Mouse (Mus musculus): ENCODE measurements at regions not wholly inside any gene's neighbourhood (a gene's known extent, or its start where the extent isn't known, plus 50 kb on each side); places are given as distances from the start of the nearest gene placed in this dataset.

DNA sequence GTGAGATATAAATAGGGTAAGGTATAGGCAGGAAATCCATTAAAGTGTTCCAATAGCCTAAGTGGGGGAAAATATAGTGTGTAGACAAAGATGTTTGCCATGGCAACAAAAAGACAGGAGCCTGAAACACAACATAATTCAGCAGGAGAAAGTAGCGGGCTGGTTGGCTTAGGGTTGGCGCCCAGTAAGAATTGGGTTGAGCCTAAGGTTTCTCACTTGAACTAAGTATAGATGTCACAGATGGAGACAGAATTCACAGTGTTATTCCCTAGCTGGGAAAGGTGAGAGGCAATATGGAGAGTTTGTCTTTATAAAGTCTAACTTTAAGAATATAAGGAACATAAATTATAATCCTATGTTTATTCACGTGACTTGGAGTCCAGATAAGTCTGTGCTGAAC lies 64.8 kb upstream of the Ogfrl1 start:
- no peaks in the 10 kb centered on the region for H3K9me3 ChIP-seq
- H3K4me1 ChIP-seq (replicated peaks) = no peaks in the 10 kb centered on the region
- no peak for ATAC-seq (ENCODE audit: low FRiP score, low read depth)
- H3K4me3 ChIP-seq = no peak overlapping the region
- H3K9ac ChIP-seq = no peak overlapping the region
- no peak overlapping the region for H3K4me2 ChIP-seq
- no peaks in the 10 kb centered on the region for H3K36me3 ChIP-seq
- no peak overlapping the region for H3K27ac ChIP-seq (replicated peaks)
- WGBS = 92% methylated on average over 3 of the region's 3 CpGs
- H3K27me3 ChIP-seq = no peaks in the 10 kb centered on the region

DNA sequence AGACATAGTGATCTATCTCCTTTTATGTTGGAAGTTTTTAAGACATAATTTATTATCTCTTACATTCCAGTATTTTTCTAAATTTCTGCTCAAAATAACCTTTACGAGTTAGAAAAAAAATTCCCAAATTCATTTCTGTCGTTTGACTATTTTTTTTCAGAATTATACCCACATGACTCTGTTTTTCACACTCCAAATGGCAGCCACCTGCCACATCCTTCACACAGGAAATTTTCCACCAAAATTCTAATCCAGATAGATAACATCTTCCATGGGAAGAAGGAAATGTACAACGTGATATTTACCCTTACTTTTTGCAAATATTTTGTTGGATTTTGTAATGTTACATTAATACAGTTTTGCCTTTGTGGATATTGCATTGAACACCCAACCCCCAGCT lies 66.5 kb upstream of the Ogfrl1 start:
- 80% methylated on average over 3 of the region's 3 CpGs for WGBS
- Histone ChIP-seq H3K4me3 (no peak overlapping the region), H3K4me2 (no peak overlapping the region), H3K27ac (replicated peaks) (no peak overlapping the region), H3K9ac (no peak overlapping the region), H3K9me3 (no peaks in the 10 kb centered on the region), H3K27me3 (no peaks in the 10 kb centered on the region), H3K36me3 (no peaks in the 10 kb centered on the region), H3K4me1 (replicated peaks) (no peaks in the 10 kb centered on the region)
- ATAC-seq (ENCODE audit: low FRiP score, low read depth) = no peak

DNA sequence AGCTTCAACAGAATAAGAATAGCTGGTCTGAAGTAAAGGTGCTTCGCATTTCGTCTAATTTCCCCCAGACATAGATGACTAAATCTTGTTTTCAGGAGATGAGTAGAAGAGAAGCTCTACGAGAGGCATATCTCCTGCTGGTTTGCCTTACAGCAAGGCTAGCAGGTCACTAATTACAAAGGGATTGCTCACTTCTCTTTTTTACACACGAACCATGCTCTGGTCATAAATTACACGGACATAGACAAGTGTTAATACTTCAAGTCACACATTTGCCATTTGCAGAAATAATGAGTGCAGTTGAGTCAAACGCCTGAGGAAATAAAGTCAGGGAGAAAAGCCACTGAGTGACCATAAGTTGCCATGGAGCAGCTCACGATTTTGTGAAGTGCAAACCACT lies 68.8 kb upstream of the Ogfrl1 start:
- no peak overlapping the region for H3K27ac ChIP-seq (replicated peaks)
- no peak for ATAC-seq (ENCODE audit: low FRiP score, low read depth)
- no peak overlapping the region for H3K9ac ChIP-seq
- no peaks in the 10 kb centered on the region for H3K9me3 ChIP-seq
- 68% methylated on average over 7 of the region's 7 CpGs for WGBS
- no peaks in the 10 kb centered on the region for H3K4me1 ChIP-seq (replicated peaks)
- no peak overlapping the region for H3K4me3 ChIP-seq
- H3K27me3 ChIP-seq = no peaks in the 10 kb centered on the region
- H3K4me2 ChIP-seq = no peak overlapping the region
- H3K36me3 ChIP-seq = no peaks in the 10 kb centered on the region

DNA sequence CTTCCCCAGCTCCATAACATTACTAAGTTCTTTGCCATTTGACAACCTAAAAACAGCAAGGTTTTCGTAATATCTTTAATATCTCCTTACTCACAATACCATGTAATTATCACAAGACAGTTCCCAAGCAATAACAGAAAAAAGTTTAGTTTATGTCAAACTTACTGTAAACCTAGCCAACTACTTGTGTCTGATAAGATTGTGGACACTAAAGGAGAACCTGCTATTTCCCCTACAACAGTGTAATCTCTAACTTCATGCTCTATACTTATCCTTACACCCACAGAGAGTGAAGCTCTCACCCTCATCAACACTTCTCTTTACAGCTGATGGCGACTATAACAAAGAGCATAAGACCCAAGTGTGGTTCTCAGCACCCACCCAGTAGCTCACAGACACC lies 69.8 kb upstream of the Ogfrl1 start:
- ATAC-seq (ENCODE audit: low FRiP score, low read depth) = no peak
- H3K4me3 ChIP-seq = no peak overlapping the region
- H3K36me3 ChIP-seq = no peaks in the 10 kb centered on the region
- H3K9me3 ChIP-seq = no peaks in the 10 kb centered on the region
- no peak overlapping the region for H3K4me2 ChIP-seq
- no peaks in the 10 kb centered on the region for H3K27me3 ChIP-seq
- no peak overlapping the region for H3K9ac ChIP-seq
- no peak overlapping the region for H3K27ac ChIP-seq (replicated peaks)
- H3K4me1 ChIP-seq (replicated peaks) = no peaks in the 10 kb centered on the region
- WGBS = 88% methylated on average over 2 of the region's 2 CpGs

DNA sequence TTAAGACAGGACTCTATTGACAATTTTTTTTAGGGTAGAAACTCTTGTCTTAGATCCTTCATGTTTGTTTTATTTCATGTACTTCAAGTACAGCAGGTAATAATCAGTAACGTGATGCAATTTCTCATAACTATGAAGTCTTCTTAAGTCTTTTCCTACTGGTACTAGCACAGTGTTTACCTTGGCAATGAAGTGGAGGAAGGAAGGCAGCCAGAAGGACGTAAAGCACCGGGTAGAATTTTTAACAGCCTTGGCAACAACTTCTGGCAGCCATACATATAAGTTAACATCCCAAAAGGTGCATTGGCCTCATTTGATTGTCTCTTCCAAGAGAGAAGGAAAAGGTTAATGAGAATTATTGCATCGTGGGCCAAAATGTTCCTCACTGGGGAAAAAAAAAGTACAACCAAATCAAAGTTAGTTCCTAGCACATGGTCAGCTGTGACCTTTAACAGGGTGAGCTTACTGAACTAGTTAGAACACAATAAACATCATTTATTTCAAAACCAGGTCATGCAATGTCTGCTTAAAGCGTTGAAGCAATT lies 83.3 kb upstream of the Ogfrl1 start:
- no peaks in the 10 kb centered on the region for H3K36me3 ChIP-seq

DNA sequence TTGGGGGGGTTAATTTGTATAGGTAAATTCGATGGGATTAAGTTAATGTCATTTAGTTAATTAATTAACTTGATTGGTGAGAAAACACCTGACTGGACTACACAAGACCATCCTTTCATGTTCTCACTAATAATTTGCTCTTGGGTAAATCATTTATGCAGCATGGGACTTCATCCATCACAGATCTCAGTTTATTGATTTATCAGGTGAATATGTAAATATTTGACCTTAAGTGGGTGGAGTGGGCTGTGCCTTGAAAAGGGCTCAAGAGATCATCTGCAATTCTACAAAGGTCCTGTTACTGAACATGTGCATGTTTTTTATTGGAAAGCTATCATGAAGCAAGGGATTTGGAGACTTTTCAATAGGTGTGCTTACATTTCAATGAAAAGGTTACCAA lies 87.0 kb upstream of the Ogfrl1 start:
- Histone ChIP-seq H3K27ac (replicated peaks) (no peak overlapping the region), H3K9me3 (no peaks in the 10 kb centered on the region), H3K4me1 (replicated peaks) (no peaks in the 10 kb centered on the region), H3K4me2 (no peak overlapping the region), H3K4me3 (no peak overlapping the region), H3K9ac (no peak overlapping the region), H3K27me3 (no peaks in the 10 kb centered on the region), H3K36me3 (no peaks in the 10 kb centered on the region)
- ATAC-seq (ENCODE audit: low FRiP score, low read depth) = no peak
- 48% methylated on average over 1 of the region's 1 CpGs for WGBS

More for the DNA sequence above, 83.3 kb upstream of the Ogfrl1 start:
- Histone ChIP-seq H3K4me1 (replicated peaks) (no peaks in the 10 kb centered on the region), H3K4me2 (no peak overlapping the region), H3K4me3 (no peak overlapping the region), H3K27me3 (no peaks in the 10 kb centered on the region), H3K9ac (no peak overlapping the region), H3K27ac (replicated peaks) (no peak overlapping the region), H3K9me3 (no peaks in the 10 kb centered on the region)
- 78% methylated on average over 5 of the region's 5 CpGs for WGBS
- ATAC-seq (ENCODE audit: low FRiP score, low read depth) = no peak

DNA sequence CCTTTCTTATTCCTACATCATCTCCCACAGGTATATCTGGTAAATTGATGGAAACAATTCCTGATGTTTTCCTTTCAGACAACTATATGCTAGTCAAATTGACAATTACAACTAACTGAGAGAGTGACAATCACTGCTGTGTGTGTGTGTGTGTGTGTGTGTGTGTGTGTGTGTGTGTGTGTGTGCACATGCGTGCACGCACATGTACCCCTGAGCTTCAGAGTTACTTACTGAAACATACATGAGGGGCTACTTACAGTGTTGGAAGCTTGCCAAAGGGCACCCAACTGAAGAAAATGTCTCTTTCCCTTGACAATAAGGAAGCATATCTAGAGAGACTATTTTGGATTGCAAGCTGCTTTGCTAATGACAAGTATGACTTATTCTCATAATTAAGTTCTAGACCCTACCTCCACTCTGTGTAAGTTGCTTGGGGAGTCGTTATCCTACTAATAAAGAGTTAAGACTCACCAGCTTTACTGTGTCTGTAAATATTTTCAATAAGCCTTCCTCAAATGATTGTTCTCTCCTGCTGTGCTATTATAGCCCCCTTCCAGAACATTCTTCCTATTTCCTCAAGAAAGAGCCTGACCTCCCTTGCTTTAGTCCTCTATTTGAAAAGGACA lies 87.7 kb upstream of the Ogfrl1 start:
- Histone ChIP-seq H3K4me1 (replicated peaks) (peaks cover 1% of the 10 kb centered on the region), H3K27ac (replicated peaks) (no peak overlapping the region), H3K9ac (no peak overlapping the region), H3K4me3 (no peak overlapping the region), H3K36me3 (no peaks in the 10 kb centered on the region), H3K4me2 (no peak overlapping the region), H3K9me3 (no peaks in the 10 kb centered on the region), H3K27me3 (no peaks in the 10 kb centered on the region)
- WGBS = 61% methylated on average over 3 of the region's 3 CpGs
- no peak for ATAC-seq (ENCODE audit: low FRiP score, low read depth)

DNA sequence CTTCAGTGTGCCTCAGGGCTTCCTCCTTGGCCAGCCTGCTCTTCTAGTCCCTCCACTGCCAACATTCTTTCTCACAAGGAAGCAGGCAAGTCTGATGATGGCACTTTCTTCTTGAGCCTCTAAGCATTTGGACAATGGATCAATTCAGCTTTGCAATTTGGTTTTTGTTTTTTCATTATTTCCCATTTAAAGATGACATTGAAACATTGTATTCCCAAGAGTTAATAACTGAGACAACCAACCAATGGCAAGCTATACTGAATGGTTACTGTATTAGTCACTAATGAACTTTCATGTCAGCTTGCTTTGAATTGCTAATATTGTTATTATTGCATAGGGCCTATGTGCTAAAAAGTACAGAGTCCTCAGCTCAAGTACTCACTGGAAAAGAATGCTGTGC lies 89.5 kb upstream of the Ogfrl1 start:
- no peaks in the 10 kb centered on the region for H3K9me3 ChIP-seq
- ATAC-seq (ENCODE audit: low FRiP score, low read depth) = no peak

DNA sequence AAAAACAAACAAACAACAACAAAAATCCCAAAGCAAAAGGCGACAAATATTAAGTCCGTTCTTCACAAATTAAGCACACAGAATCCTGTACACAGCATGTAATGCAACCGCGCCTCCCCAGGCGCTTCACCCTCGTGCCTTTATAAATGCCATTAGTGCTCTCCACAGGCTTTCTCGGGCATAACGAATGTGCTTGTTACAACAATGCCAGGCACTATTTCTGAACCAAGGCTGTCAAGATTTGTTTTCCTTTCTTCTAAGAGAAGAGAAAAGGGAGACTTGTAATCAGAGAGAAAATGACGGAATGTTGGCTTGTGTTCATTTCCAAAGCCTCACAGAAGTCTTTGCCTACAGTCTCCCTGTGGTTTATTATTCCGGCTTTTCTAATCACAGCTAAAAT lies 93.1 kb upstream of the Ogfrl1 start:
- 0 out of 2 replicates have a peak overlapping the region, but pooled peaks have one; percentile 6 for H3K4me3 ChIP-seq
- WGBS = 32% methylated on average over 10 of the region's 10 CpGs
- ATAC-seq (ENCODE audit: low FRiP score, low read depth) = peak; percentile 42; the same call in 1 of the 2 replicates
- H3K36me3 ChIP-seq = no peaks in the 10 kb centered on the region
- H3K27ac ChIP-seq (replicated peaks) = peak overlapping the region; percentile 51
- no peaks in the 10 kb centered on the region for H3K9me3 ChIP-seq
- no peaks in the 10 kb centered on the region for H3K27me3 ChIP-seq
- H3K4me1 ChIP-seq (replicated peaks) = peaks cover 12% of the 10 kb centered on the region
- H3K9ac ChIP-seq = no peak overlapping the region
- H3K4me2 ChIP-seq = peak overlapping the region; percentile 46

More for the DNA sequence above, 89.5 kb upstream of the Ogfrl1 start:
- peaks cover 12% of the 10 kb centered on the region for H3K4me1 ChIP-seq (replicated peaks)
- H3K27ac ChIP-seq (replicated peaks) = no peak overlapping the region
- no peaks in the 10 kb centered on the region for H3K27me3 ChIP-seq
- H3K4me3 ChIP-seq = no peak overlapping the region
- no peak overlapping the region for H3K9ac ChIP-seq
- no peaks in the 10 kb centered on the region for H3K36me3 ChIP-seq
- no peak overlapping the region for H3K4me2 ChIP-seq

DNA sequence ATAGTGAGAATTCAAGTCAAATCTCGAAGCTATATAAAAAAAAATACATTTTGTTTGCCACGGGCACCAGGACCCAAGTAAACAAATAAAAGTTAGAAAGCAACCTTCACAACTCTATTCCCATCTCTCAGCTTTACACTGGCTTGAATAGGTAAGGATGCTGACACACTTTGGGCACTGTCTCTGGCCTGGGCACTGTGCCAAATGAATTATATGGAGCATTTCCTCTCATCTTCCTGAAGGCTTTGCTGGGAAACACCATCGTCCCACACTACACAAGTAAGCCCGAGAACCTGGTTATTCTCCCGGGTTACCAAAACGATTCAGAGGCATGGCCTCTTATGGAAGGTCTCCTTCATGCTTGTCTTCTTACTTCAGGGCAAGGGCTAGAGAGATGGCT lies 93.5 kb upstream of the Ogfrl1 start:
- peak overlapping the region; percentile 46 for H3K4me2 ChIP-seq
- H3K9me3 ChIP-seq = no peaks in the 10 kb centered on the region
- no peak for ATAC-seq (ENCODE audit: low FRiP score, low read depth)
- no peaks in the 10 kb centered on the region for H3K27me3 ChIP-seq
- H3K36me3 ChIP-seq = no peaks in the 10 kb centered on the region
- 42% methylated on average over 6 of the region's 6 CpGs for WGBS
- peak overlapping the region; percentile 51 for H3K27ac ChIP-seq (replicated peaks)
- H3K4me1 ChIP-seq (replicated peaks) = peaks cover 12% of the 10 kb centered on the region
- H3K9ac ChIP-seq = no peak overlapping the region
- H3K4me3 ChIP-seq = no peak overlapping the region

DNA sequence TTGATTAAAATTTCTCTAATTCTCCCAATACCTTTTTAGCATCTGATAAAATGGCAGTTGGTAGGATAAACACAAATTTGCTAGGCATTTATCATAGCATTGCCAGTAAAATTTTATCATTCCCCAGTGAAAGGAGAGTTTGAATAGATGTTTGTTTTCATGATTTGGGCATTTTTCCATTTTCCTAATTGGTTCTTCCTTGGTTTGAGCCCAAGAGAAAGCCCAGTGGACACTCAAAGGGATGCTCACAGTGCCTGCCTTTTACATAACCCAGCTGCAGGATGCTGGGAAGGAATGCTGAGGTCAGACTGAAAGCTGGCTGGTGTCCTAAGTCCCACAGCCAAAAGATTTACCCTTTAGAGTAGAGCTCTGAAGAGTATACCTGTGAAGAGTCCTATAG lies 95.4 kb upstream of the Ogfrl1 start:
- no peak overlapping the region for H3K27ac ChIP-seq (replicated peaks)
- no peaks in the 10 kb centered on the region for H3K9me3 ChIP-seq
- H3K4me3 ChIP-seq = no peak overlapping the region
- no peak for ATAC-seq (ENCODE audit: low FRiP score, low read depth)
- H3K27me3 ChIP-seq = no peaks in the 10 kb centered on the region
- H3K9ac ChIP-seq = no peak overlapping the region
- H3K4me2 ChIP-seq = no peak overlapping the region
- peaks cover 12% of the 10 kb centered on the region for H3K4me1 ChIP-seq (replicated peaks)
- H3K36me3 ChIP-seq = no peaks in the 10 kb centered on the region

DNA sequence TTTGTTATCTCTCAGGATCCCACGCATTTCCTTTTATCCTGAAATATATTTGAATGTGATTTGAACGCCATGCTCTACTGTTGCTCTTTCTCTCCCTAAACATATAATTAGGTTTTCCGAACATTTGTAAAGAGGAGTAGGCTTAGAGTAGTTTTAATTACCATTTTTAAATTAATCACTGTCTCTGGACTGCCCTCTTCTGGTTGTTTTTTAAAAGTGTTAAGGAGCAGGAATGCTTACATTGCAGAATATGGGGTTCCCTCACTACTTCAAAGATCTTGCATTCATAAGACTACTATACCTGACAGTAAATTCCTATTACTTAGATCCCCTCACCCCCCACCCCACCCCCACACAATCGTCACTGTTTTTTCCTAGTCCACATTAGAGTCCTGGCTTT lies 97.8 kb upstream of the Ogfrl1 start:
- H3K9me3 ChIP-seq = no peaks in the 10 kb centered on the region
- ATAC-seq (ENCODE audit: low FRiP score, low read depth) = no peak
- no peak overlapping the region for H3K9ac ChIP-seq
- H3K36me3 ChIP-seq = no peaks in the 10 kb centered on the region
- 52% methylated on average over 4 of the region's 4 CpGs for WGBS
- peaks cover 9% of the 10 kb centered on the region for H3K4me1 ChIP-seq (replicated peaks)
- no peaks in the 10 kb centered on the region for H3K27me3 ChIP-seq
- no peak overlapping the region for H3K4me3 ChIP-seq
- H3K27ac ChIP-seq (replicated peaks) = no peak overlapping the region
- H3K4me2 ChIP-seq = no peak overlapping the region

DNA sequence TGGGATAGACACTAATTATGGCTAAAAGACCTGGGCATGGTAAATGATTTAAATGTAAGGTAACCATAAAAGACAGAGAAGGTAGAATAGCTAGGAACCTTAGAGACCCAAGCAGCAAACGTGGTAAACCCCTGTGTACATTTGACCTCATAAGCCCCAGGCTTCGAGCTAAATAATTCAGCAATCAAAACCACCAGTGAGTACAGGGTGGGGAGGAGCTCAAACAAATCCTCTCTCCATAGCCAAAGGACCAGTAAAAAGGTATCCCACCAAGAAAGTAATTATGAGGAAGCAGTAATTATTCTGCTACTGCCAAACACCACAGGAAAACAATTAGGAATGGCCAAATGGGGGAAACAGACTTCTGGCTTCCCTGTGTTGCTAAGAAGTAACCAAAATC lies 122.5 kb upstream of the Ogfrl1 start:
- WGBS = 41% methylated on average over 2 of the region's 2 CpGs
- no peak for ATAC-seq (ENCODE audit: low FRiP score, low read depth)

More for the DNA sequence above, 122.5 kb upstream of the Ogfrl1 start:
- H3K4me2 ChIP-seq = no peak overlapping the region
- H3K4me3 ChIP-seq = no peak overlapping the region
- no peak overlapping the region for H3K27ac ChIP-seq (replicated peaks)
- no peaks in the 10 kb centered on the region for H3K27me3 ChIP-seq
- H3K36me3 ChIP-seq = no peaks in the 10 kb centered on the region
- no peaks in the 10 kb centered on the region for H3K4me1 ChIP-seq (replicated peaks)
- H3K9ac ChIP-seq = no peak overlapping the region
- H3K9me3 ChIP-seq = no peaks in the 10 kb centered on the region
